Comparison of ENCODE assay signal across 12 mouse cellular contexts in the genomic region with DNA sequence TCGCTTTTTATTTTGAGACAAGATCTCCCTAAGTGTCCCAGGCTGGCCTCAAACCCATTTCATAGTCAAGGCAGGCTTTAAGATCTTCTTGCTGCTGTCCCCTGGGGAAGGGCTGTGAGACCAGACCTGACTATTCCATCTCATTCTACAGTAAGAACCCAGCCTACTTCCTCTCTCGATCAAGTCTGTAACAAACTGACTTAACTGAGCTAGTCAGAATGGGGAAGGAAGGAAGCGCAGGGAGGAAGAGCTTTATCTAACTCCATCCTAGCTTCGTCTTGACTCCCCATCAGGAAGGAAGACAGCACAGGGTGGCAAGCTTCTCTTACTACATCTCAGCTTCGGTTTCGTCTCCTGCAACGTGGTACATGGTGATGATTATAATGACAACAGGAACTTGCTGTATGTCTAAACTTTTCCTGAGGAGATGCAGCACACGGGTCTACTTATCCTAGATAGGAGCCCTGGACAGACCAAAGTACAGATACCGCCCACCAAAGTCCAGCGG. TPM values are rescaled to one million over a fixed set of nuclear protein-coding genes. Genes with fewer than 3 reads are reported as not detected.
DNase-seq lines count a peak whose midpoint lies in the region; ATAC-seq and TF ChIP-seq lines count a peak whose summit lies in the region.
"Had no signal": no experiment of that assay in that cellular context is flagged by ENCODE, and none has a peak within 500 bp of the region (broad histone marks: within the 10 kb centered on the region; RNA-seq: fewer than 3 reads in every experiment).

No protein-coding gene starts in this region.

- ATAC-seq in liver, embryonic 13.5 days (ENCODE audit: low read depth): no peak
- ATAC-seq: hindbrain, embryonic 16.5 days had no signal

- no peak for TF ChIP-seq POLR2A in thymus, adult 2 months (IDR thresholded peaks at IDR 0.05; ENCODE audit: control insufficient read depth, extremely low read depth, insufficient read depth, low read length, poor library complexity)

- no peaks in the 10 kb centered on the region for H3K27me3 ChIP-seq in liver, embryonic 13.5 days
- no peaks in the 10 kb centered on the region for H3K27me3 ChIP-seq in splenic B cell, adult 2 months (ENCODE audit: control insufficient read depth, insufficient read depth, low read length, poor library complexity, severe bottlenecking)
- no peaks in the 10 kb centered on the region for H3K27me3 ChIP-seq in thymus, adult 2 months (ENCODE audit: control insufficient read depth, insufficient read depth, low read length)

- no peaks in the 10 kb centered on the region for H3K9me3 ChIP-seq in liver, embryonic 13.5 days (replicated peaks)

- peak; percentile 51 for DNase-seq in layer of hippocampus, adult 9-11 months
- no peak for DNase-seq in layer of hippocampus, adult 8-10 months (ENCODE audit: low spot score in 2 of 2)
- DNase-seq in MEL-GATA-1-ER (ENCODE audit: extremely low read depth, low read depth): peak; percentile 97
- no peak for DNase-seq in liver, embryonic 13.5 days
- DNase-seq in splenic B cell, adult 2 months (ENCODE audit: low read depth, low spot score): peak; percentile 72
- DNase-seq in thymus, postnatal 0 days (ENCODE audit: low spot score): no peak
- DNase-seq in left cerebral cortex, postnatal 4 days: no peak
- no peak for DNase-seq in thymus, adult 2 months
- DNase-seq: kidney, postnatal 36 days; thymus, adult 18-20 months had no signal

- H3K4me2 ChIP-seq in liver, embryonic 13.5 days: no peak overlapping the region

- intact Hi-C loops in left cerebral cortex, postnatal 4 days (cut with DNase I): no loop called here

- peaks cover 21% of the 10 kb centered on the region for H3K4me1 ChIP-seq in liver, embryonic 13.5 days (replicated peaks)
- no peaks in the 10 kb centered on the region for H3K4me1 ChIP-seq in thymus, adult 2 months (replicated peaks; ENCODE audit: control insufficient read depth, insufficient read depth, low read length)

- H3K9ac ChIP-seq in liver, embryonic 13.5 days: no peak overlapping the region

- 21% methylated on average over 10 of the region's 10 CpGs for WGBS in liver, embryonic 13.5 days (ENCODE audit: insufficient replicate concordance)
- WGBS in thymus, adult 2 months: 38% methylated on average over 10 of the region's 10 CpGs

- no peak overlapping the region for H3K4me3 ChIP-seq in liver, embryonic 13.5 days (replicated peaks)
- H3K4me3 ChIP-seq in thymus, adult 2 months (ENCODE audit: control insufficient read depth, insufficient read depth, low read length): no peak overlapping the region
- H3K4me3 ChIP-seq: heart, embryonic 10.5 days had no signal

- no peaks in the 10 kb centered on the region for H3K36me3 ChIP-seq in liver, embryonic 13.5 days
- H3K36me3 ChIP-seq in splenic B cell, adult 2 months (ENCODE audit: control insufficient read depth, insufficient read depth, low read length, poor library complexity, severe bottlenecking): no peaks in the 10 kb centered on the region
- no peaks in the 10 kb centered on the region for H3K36me3 ChIP-seq in thymus, adult 2 months (ENCODE audit: control insufficient read depth, insufficient read depth, low read length)
- H3K36me3 ChIP-seq: heart, embryonic 10.5 days had no signal

- no peak for TF ChIP-seq CTCF in thymus, adult 2 months (IDR thresholded peaks at IDR 0.05; ENCODE audit: borderline replicate concordance, control insufficient read depth, extremely low read depth, insufficient read depth, low read length, poor library complexity)

- H3K27ac ChIP-seq in liver, embryonic 13.5 days: peak overlapping the region; percentile 65
- H3K27ac ChIP-seq in thymus, adult 2 months (ENCODE audit: control insufficient read depth, insufficient read depth, low read length): no peak overlapping the region
- H3K27ac ChIP-seq: heart, embryonic 10.5 days had no signal

RNA-seq across cellular contexts. Expression of gene Slc25a28, which starts 4.8 kb away (rescaled TPM):
- total RNA-seq in layer of hippocampus, adult 8-10 months (2022): 10 to 100 TPM; 45.9 to 51.6 (median 48.9) TPM
- polyA plus RNA-seq in liver, embryonic 13.5 days (2015; fragmentation: Nextera tagmentation; extraction: Ambion mirVana): 6.3 and 6.8 TPM in 2 replicates
- 17.1 and 19.3 TPM in 2 replicates for polyA plus RNA-seq in thymus, postnatal 0 days (2015; fragmentation: Nextera tagmentation; extraction: Ambion mirVana)
- 10 to 100 TPM; 48.8 to 50.7 TPM for total RNA-seq in left cerebral cortex, postnatal 4 days (2021)
- 80.5 and 88.7 TPM in 2 replicates for polyA plus RNA-seq in thymus, adult 2 months (2012; rRNA removed)

RNA-seq across cellular contexts. Expression of gene Entpd7, which starts 9.9 kb away (rescaled TPM):
- total RNA-seq in layer of hippocampus, adult 8-10 months (2022): 10 to 100 TPM; 16.6 to 22.6 (median 19.3) TPM
- polyA plus RNA-seq in liver, embryonic 13.5 days (2015; fragmentation: Nextera tagmentation; extraction: Ambion mirVana): 3.0 and 3.2 TPM in 2 replicates
- 8.9 and 11.2 TPM in 2 replicates for polyA plus RNA-seq in thymus, postnatal 0 days (2015; fragmentation: Nextera tagmentation; extraction: Ambion mirVana)
- 10 to 100 TPM; 26.2 to 26.3 TPM for total RNA-seq in left cerebral cortex, postnatal 4 days (2021)
- polyA plus RNA-seq in thymus, adult 2 months (2012; rRNA removed): 8.8 and 10.1 TPM in 2 replicates

Comparison
In these comparisons a context has a peak if more than half of its experiments do, and no peak if none do; other contexts are left out.
1. DNase-seq: peak in layer of hippocampus, adult 9-11 months (single experiment), MEL-GATA-1-ER (single experiment) and splenic B cell, adult 2 months (single experiment); none in layer of hippocampus, adult 8-10 months (0 of 2), liver, embryonic 13.5 days (single experiment), thymus, postnatal 0 days (single experiment), left cerebral cortex, postnatal 4 days (single experiment) and thymus, adult 2 months (single experiment).